Mouse (Mus musculus) 416B (cell line): ENCODE data around the gene Arhgap1.
"Not testable (repeated sequence)": the region's sequence is repeated elsewhere in the genome, so short reads cannot be mapped to it uniquely, and the experiment has no call there.

Experiments
- DNase-seq: peaks from one replicate; pipeline ENCODE4 v3.0.0; 2011; ENCODE audit warnings: low read depth

Gene Arhgap1

GRCm38 (mm10) chr2:91649553-91650359 is at the start of gene Arhgap1, which contains the start of gene Zfp408:
Arhgap1 (plus strand) TSS chr2:91649860.
Zfp408 (minus strand) TSS chr2:91649791.
- peak; percentile 100 for DNase-seq

- DNase-seq, result no peak
Observed at GRCm38 (mm10) chr2:91600475-91600874, 49.2 kb upstream of the Arhgap1 start.

- peak; percentile 55 for DNase-seq
Observed at GRCm38 (mm10) chr2:91602389-91602788, 47.3 kb upstream of the Arhgap1 start.

- DNase-seq, result peak; percentile 17
Observed at GRCm38 (mm10) chr2:91609370-91609769, 40.3 kb upstream of the Arhgap1 start.

- DNase-seq, result no peak
Observed at GRCm38 (mm10) chr2:91622356-91622755, 27.3 kb upstream of the Arhgap1 start.

- not testable (repeated sequence) for DNase-seq
Observed at GRCm38 (mm10) chr2:91623366-91623765, 26.3 kb upstream of the Arhgap1 start.

GRCm38 (mm10) chr2:91627486-91627885 is 22.2 kb upstream of the Arhgap1 start:
- no peak for DNase-seq

- DNase-seq, result no peak
Observed at GRCm38 (mm10) chr2:91628171-91628570, 21.5 kb upstream of the Arhgap1 start.

GRCm38 (mm10) chr2:91629682-91630081 is 20.0 kb upstream of the Arhgap1 start:
- no peak for DNase-seq

- no peak for DNase-seq
Observed at GRCm38 (mm10) chr2:91630384-91630783, 19.3 kb upstream of the Arhgap1 start.

- no peak for DNase-seq
Observed at GRCm38 (mm10) chr2:91631826-91632225, 17.8 kb upstream of the Arhgap1 start.

- no peak for DNase-seq
Observed at GRCm38 (mm10) chr2:91632316-91632715, 17.3 kb upstream of the Arhgap1 start.

GRCm38 (mm10) chr2:91633334-91633977 is 16.2 kb upstream of the Arhgap1 start:
- DNase-seq, result no peak

GRCm38 (mm10) chr2:91634841-91635240 is 14.8 kb upstream of the Arhgap1 start:
- DNase-seq, result no peak

GRCm38 (mm10) chr2:91635486-91635885 is 14.2 kb upstream of the Arhgap1 start:
- DNase-seq, result no peak

GRCm38 (mm10) chr2:91636229-91636628 is 13.4 kb upstream of the Arhgap1 start, which contains the start of gene F2:
F2 (minus strand) TSS chr2:91636414.
- DNase-seq, result no peak

GRCm38 (mm10) chr2:91636727-91637338 is 12.8 kb upstream of the Arhgap1 start:
- DNase-seq, result no peak

GRCm38 (mm10) chr2:91638931-91639330 is 10.7 kb upstream of the Arhgap1 start:
- no peak for DNase-seq

GRCm38 (mm10) chr2:91642825-91643415 is 6.7 kb upstream of the Arhgap1 start:
- no peak for DNase-seq

- no peak for DNase-seq
Observed at GRCm38 (mm10) chr2:91644021-91644420, 5.6 kb upstream of the Arhgap1 start.

- DNase-seq, result no peak
Observed at GRCm38 (mm10) chr2:91645354-91645753, 4.3 kb upstream of the Arhgap1 start.

GRCm38 (mm10) chr2:91645811-91646210 is 3.8 kb upstream of the Arhgap1 start:
- peak; percentile 64 for DNase-seq
